Mouse (Mus musculus) heart, embryonic 12.5 days (tissue): ENCODE measurements at regions not wholly inside any gene's neighbourhood (a gene's known extent, or its start where the extent isn't known, plus 50 kb on each side); places are given as distances from the start of the nearest gene placed in this dataset.

Experiments
- ATAC-seq: fragments of 200-750 bp; cut with Nextera tagmentation; 2 replicates; pipeline ENCODE4 v1.8.0; 2017; ENCODE audit warnings: moderate TSS enrichment, moderate library complexity; ENCODE audit not compliant: insufficient number of reproducible peaks, low FRiP score
- H3K27ac ChIP-seq: fragments of 300-500 bp; sonication (generic); 2 replicates; pipeline ENCODE4 v1.5.1; 2016; ENCODE audit warnings: mild to moderate bottlenecking, moderate library complexity; ENCODE audit not compliant: poor library complexity, severe bottlenecking
- H3K27me3 ChIP-seq: fragments of 300-500 bp; sonication (generic); replicated peaks from 2 replicates; pipeline ENCODE4 v1.6.1; 2016; ENCODE audit warnings: mild to moderate bottlenecking, moderate library complexity
- H3K36me3 ChIP-seq: fragments of 300-500 bp; sonication (generic); 2 replicates; pipeline ENCODE4 v1.6.1; 2016; ENCODE audit warnings: mild to moderate bottlenecking, moderate library complexity
- H3K4me1 ChIP-seq: fragments of 300-500 bp; sonication (generic); replicated peaks from 2 replicates; pipeline ENCODE4 v1.6.1; 2016; ENCODE audit warnings: mild to moderate bottlenecking
- H3K4me2 ChIP-seq: fragments of 300-500 bp; sonication (generic); 2 replicates; pipeline ENCODE4 v1.6.1; 2016; ENCODE audit warnings: mild to moderate bottlenecking, moderate library complexity
- H3K4me3 ChIP-seq: fragments of 300-500 bp; sonication (generic); 2 replicates; pipeline ENCODE4 v1.5.1; 2016; ENCODE audit warnings: mild to moderate bottlenecking
- H3K9ac ChIP-seq: fragments of 300-500 bp; sonication (generic); 2 replicates; pipeline ENCODE4 v1.6.1; 2016; ENCODE audit warnings: mild to moderate bottlenecking, moderate library complexity
- H3K9me3 ChIP-seq: fragments of 300-500 bp; sonication (generic); replicated peaks from 2 replicates; pipeline ENCODE4 v1.6.1; 2016; ENCODE audit warnings: mild to moderate bottlenecking, moderate library complexity
- WGBS: fragments of 180-500 bp; shearing (Covaris S2); methylation state at CpG from one replicate; pipeline ENCODE4 v1.1.7; 2016; 5-methylcytosine and 5-hydroxymethylcytosine counted together

GRCm38 (mm10) chr2:146685854-146686507 lies 169.7 kb upstream of the Kiz start:
- Histone ChIP-seq H3K9ac (no peak overlapping the region), H3K36me3 (no peaks in the 10 kb centered on the region), H3K4me3 (no peak overlapping the region), H3K4me2 (no peak overlapping the region), H3K9me3 (no peaks in the 10 kb centered on the region), H3K4me1 (0 out of 2 replicates have a peak, but pooled peaks cover 4% of the 10 kb centered on the region), H3K27ac (no peak overlapping the region), H3K27me3 (no peaks in the 10 kb centered on the region)
- 79% methylated on average over 5 of the region's 5 CpGs for WGBS
- no peak for ATAC-seq

- Histone ChIP-seq H3K4me3 (no peak overlapping the region), H3K9me3 (peaks cover 5% of the 10 kb centered on the region), H3K4me2 (no peak overlapping the region), H3K27me3 (no peaks in the 10 kb centered on the region), H3K36me3 (no peaks in the 10 kb centered on the region), H3K27ac (no peak overlapping the region), H3K9ac (no peak overlapping the region), H3K4me1 (0 out of 2 replicates have a peak, but pooled peaks cover 4% of the 10 kb centered on the region)
- WGBS: 71% methylated on average over 7 of the region's 7 CpGs
- ATAC-seq: no peak
These were observed 167.1 kb upstream of the Kiz start for GRCm38 (mm10) chr2:146688544-146688943.

- no peak overlapping the region for H3K27ac ChIP-seq
- peaks cover 5% of the 10 kb centered on the region for H3K9me3 ChIP-seq
- no peak overlapping the region for H3K4me3 ChIP-seq
- no peaks in the 10 kb centered on the region for H3K4me1 ChIP-seq
- no peak overlapping the region for H3K9ac ChIP-seq
- no peaks in the 10 kb centered on the region for H3K27me3 ChIP-seq
- 38% methylated on average over 2 of the region's 2 CpGs for WGBS
- H3K36me3 ChIP-seq: no peaks in the 10 kb centered on the region
- H3K4me2 ChIP-seq: no peak overlapping the region
- ATAC-seq: no peak
These were observed 162.2 kb upstream of the Kiz start for GRCm38 (mm10) chr2:146693484-146693883.

- Histone ChIP-seq H3K9ac (no peak overlapping the region), H3K27me3 (no peaks in the 10 kb centered on the region), H3K4me1 (no peaks in the 10 kb centered on the region), H3K9me3 (peaks cover 5% of the 10 kb centered on the region), H3K36me3 (no peaks in the 10 kb centered on the region), H3K4me2 (no peak overlapping the region), H3K27ac (no peak overlapping the region), H3K4me3 (no peak overlapping the region)
- 67% methylated on average over 5 of the region's 5 CpGs for WGBS
- no peak for ATAC-seq
These were observed 161.6 kb upstream of the Kiz start for GRCm38 (mm10) chr2:146694041-146694440.

- no peak overlapping the region for H3K27ac ChIP-seq
- H3K4me2 ChIP-seq: no peak overlapping the region
- no peak overlapping the region for H3K9ac ChIP-seq
- no peak for ATAC-seq
- peaks cover 5% of the 10 kb centered on the region for H3K9me3 ChIP-seq
- H3K36me3 ChIP-seq: no peaks in the 10 kb centered on the region
- H3K4me1 ChIP-seq: no peaks in the 10 kb centered on the region
- H3K27me3 ChIP-seq: no peaks in the 10 kb centered on the region
- 70% methylated on average over 2 of the region's 2 CpGs for WGBS
- no peak overlapping the region for H3K4me3 ChIP-seq
These were observed 159.4 kb upstream of the Kiz start for GRCm38 (mm10) chr2:146696277-146696676.

- Histone ChIP-seq H3K9ac (no peak overlapping the region), H3K27ac (no peak overlapping the region)
- ATAC-seq: no peak
These were observed 158.9 kb upstream of the Kiz start for GRCm38 (mm10) chr2:146696727-146697126.

GRCm38 (mm10) chr2:146710676-146711075 lies 145.0 kb upstream of the Kiz start:
- H3K9ac ChIP-seq: no peak overlapping the region
- no peak overlapping the region for H3K4me3 ChIP-seq
- no peaks in the 10 kb centered on the region for H3K27me3 ChIP-seq
- no peak overlapping the region for H3K27ac ChIP-seq
- H3K4me2 ChIP-seq: no peak overlapping the region
- peaks cover 7% of the 10 kb centered on the region for H3K9me3 ChIP-seq
- H3K36me3 ChIP-seq: no peaks in the 10 kb centered on the region
- 75% methylated on average over 8 of the region's 8 CpGs for WGBS
- H3K4me1 ChIP-seq: no peaks in the 10 kb centered on the region
- ATAC-seq: no peak

More at GRCm38 (mm10) chr2:146696727-146697126, 158.9 kb upstream of the Kiz start:
- Histone ChIP-seq H3K4me2 (no peak overlapping the region), H3K4me3 (no peak overlapping the region), H3K4me1 (no peaks in the 10 kb centered on the region), H3K36me3 (no peaks in the 10 kb centered on the region), H3K9me3 (peaks cover under 1% of the 10 kb centered on the region; the same call in 1 of the 2 replicates), H3K27me3 (no peaks in the 10 kb centered on the region)
- WGBS: 81% methylated on average over 4 of the region's 4 CpGs

- Histone ChIP-seq H3K9ac (no peak overlapping the region), H3K4me1 (no peaks in the 10 kb centered on the region), H3K27me3 (no peaks in the 10 kb centered on the region), H3K27ac (no peak overlapping the region), H3K9me3 (peaks cover 3% of the 10 kb centered on the region; the same call in 1 of the 2 replicates), H3K4me3 (no peak overlapping the region), H3K4me2 (no peak overlapping the region), H3K36me3 (no peaks in the 10 kb centered on the region)
- ATAC-seq: no peak
- 49% methylated on average over 10 of the region's 10 CpGs for WGBS
These were observed 134.4 kb upstream of the Kiz start for GRCm38 (mm10) chr2:146721184-146721715.

- Histone ChIP-seq H3K4me3 (no peak overlapping the region), H3K4me2 (no peak overlapping the region), H3K27me3 (no peaks in the 10 kb centered on the region), H3K9me3 (no peaks in the 10 kb centered on the region), H3K9ac (no peak overlapping the region), H3K27ac (no peak overlapping the region), H3K4me1 (no peaks in the 10 kb centered on the region), H3K36me3 (no peaks in the 10 kb centered on the region)
- 62% methylated on average over 8 of the region's 8 CpGs for WGBS
- no peak for ATAC-seq
These were observed 133.2 kb upstream of the Kiz start for GRCm38 (mm10) chr2:146722351-146723025.

- no peak for ATAC-seq
- WGBS: 58% methylated on average over 9 of the region's 9 CpGs
These were observed 132.5 kb upstream of the Kiz start for GRCm38 (mm10) chr2:146723172-146723571.

GRCm38 (mm10) chr2:146723671-146724070 lies 132.0 kb upstream of the Kiz start:
- 89% methylated on average over 4 of the region's 4 CpGs for WGBS
- no peak overlapping the region for H3K4me2 ChIP-seq
- no peak overlapping the region for H3K9ac ChIP-seq
- no peaks in the 10 kb centered on the region for H3K4me1 ChIP-seq
- no peak for ATAC-seq
- no peaks in the 10 kb centered on the region for H3K9me3 ChIP-seq
- H3K36me3 ChIP-seq: no peaks in the 10 kb centered on the region
- no peak overlapping the region for H3K27ac ChIP-seq
- no peaks in the 10 kb centered on the region for H3K27me3 ChIP-seq
- H3K4me3 ChIP-seq: no peak overlapping the region

More at GRCm38 (mm10) chr2:146723172-146723571, 132.5 kb upstream of the Kiz start:
- Histone ChIP-seq H3K9ac (no peak overlapping the region), H3K27ac (no peak overlapping the region), H3K36me3 (no peaks in the 10 kb centered on the region), H3K4me2 (no peak overlapping the region), H3K27me3 (no peaks in the 10 kb centered on the region), H3K9me3 (no peaks in the 10 kb centered on the region), H3K4me1 (no peaks in the 10 kb centered on the region), H3K4me3 (no peak overlapping the region)
